Mouse (Mus musculus) E14TG2a.4 (cell line): ENCODE measurements around the gene Dmrtb1.

Experiments
- CTCF ChIP-seq: conservative IDR thresholded peaks from 2 replicates; pipeline ENCODE4 v1.5.1; 2014; ENCODE audit warnings: low read length
- NANOG ChIP-seq: IDR thresholded peaks from 2 replicates; pipeline ENCODE4 v1.6.1; 2014; ENCODE audit warnings: borderline replicate concordance, low read length, mixed read lengths

DNA sequence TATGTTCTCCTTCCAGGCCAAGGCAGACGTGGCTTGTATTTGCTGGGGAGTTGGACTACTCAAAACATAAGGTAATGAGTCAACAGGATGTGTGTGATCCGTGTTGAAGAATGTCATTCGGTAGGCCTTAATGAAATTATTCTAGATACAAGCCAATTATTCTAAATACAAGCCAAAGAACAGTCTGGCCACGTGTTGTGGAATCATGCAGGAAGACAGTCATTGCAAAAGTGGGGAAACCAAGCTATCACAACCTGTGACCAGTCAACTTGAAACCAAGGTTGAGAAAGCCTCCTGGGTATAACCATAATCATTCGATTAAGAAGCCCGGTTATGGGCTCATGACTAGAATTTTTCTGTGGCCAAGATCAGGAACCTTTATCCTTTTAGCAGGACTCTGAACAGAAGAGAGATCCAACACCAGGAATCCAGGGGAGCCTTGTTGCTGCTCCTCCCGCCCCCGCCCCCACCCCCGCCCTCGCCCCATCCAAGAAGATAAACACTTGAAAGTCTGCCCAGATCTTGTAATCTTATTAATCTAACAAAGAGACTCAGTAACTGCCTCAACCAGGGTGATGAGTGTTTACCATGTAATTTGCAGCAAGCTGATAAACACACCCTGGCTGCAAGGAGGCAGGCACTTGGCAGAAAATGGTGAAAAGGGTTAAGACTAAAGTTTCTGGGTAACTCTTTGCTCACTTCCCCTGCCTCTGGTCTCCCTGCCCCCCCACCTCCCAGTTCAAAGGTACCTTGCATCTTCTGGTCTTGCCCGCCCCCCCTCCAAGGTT is 36.2 kb upstream of the Dmrtb1 start:
- TF ChIP-seq CTCF = no peak
- no peak for TF ChIP-seq NANOG
